Mouse (Mus musculus) CD4-positive, CD25-positive, alpha-beta regulatory T cell, adult 4 months (primary cell): Measurements from ENCODE around the gene Elac2. TPM values are rescaled to one million over a fixed set of nuclear protein-coding genes. Genes with fewer than 3 reads are reported as not detected.

Experiments used
- ATAC-seq: one replicate; pipeline ENCODE4 v1.8.0; 2017
- polyA plus RNA-seq, 2 experiments: library from polyadenylated mRNA; unstranded; fragments of 100-300 nt; shearing (Covaris generic); gene quantifications; one replicate each; pipeline ENCODE4 v1.2.1; 2017

Elac2 gene
- polyA plus RNA-seq, 2 experiments from 2014 or later = 8.2 to 10.9 TPM

- ATAC-seq = no peak
Observed at GRCm38 (mm10) chr11:65022771-65023170, 43.9 kb downstream of the Elac2 start.

DNA sequence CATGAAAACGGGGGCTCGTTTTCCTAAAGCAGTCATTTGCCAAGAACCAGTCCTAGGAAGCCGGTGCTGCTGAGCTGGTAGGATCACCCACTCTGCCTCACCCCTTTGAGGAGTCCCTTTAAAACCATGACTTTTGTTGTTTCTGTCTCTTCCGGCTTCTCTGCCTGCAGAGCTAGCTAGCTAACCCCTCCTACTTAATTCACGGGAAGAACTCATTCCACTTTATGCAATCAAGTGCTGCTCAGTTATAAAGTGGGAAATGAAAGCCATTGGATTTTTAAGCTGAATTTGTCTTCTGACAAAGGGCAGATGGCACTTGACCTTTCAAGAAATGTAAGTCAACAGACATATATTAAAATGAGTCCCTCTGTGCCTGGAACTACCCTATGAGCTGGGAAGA, 49.2 kb downstream of the Elac2 start:
- no peak for ATAC-seq

GRCm38 (mm10) chr11:65030201-65030600, 51.4 kb downstream of the Elac2 start:
- no peak for ATAC-seq

DNA sequence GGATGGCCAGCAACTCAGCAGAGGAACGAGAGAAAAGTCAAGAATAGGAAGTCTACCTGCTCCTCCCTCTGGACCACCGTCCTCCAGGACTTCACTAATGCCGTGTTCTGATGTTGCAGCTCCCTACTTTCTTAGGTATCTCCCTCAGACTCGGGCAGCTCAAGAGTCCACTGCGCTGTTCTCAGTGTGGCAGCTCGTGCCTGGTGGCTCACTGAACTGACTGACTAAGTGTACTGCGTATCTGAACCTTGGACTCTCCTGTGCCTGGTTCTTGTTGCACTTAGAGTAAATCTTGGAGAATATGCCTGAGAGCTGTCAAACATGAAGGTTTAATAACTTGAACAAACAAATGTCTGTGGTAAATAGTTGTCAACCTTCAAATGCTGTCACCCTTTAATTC, 53.4 kb downstream of the Elac2 start:
- ATAC-seq = no peak

DNA sequence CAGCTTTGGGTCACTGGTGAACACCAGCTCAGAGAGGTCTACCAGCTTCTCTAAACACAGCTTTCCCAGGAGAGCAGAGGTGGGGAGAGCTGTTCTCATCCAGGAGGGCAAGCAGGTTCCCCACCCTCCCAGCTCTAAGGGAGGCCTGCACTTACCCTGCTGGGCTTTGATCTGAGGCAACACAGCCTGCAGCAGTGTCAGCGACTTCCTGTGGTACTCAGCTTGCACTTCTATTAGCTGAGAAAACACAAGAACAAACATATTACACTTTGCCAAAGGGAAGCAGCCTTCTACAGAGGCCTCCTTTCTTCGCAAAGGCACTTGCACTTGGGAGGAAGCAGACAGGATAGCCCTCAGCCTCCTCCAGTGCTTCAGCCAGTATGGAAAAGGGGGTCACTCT, 60.2 kb downstream of the Elac2 start:
- ATAC-seq = no peak

DNA sequence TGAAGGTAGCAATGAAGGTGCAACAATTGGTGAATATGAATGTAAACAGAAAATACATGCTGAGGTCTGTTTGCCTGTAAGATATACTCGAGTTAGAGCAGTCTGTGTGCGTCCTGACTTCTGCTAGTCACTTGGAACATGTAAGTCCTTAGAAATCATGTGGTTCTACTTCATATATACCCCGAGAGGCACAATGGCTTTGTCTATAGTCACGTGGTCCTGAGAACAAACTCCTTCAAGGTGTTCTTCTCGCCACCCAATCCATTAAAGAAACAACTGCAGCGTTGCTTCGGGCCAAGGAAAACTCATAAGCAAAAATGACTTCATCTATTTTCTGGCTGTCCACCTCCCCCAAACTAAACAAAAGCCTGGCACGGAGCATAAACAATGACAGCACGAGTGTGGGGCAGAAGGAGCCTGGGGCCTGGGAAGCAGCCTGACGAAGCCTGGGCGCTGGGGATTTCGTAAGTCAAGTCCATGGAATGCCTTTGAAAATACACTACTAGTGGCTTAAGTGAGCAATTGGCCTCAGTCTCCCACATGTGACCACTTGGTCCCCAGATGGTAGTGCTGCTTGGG, 60.8 kb downstream of the Elac2 start:
- ATAC-seq = no peak

GRCm38 (mm10) chr11:65040556-65040955, 61.7 kb downstream of the Elac2 start:
- no peak for ATAC-seq

- no peak for ATAC-seq
Observed at GRCm38 (mm10) chr11:65049090-65049489, 70.3 kb downstream of the Elac2 start.

DNA sequence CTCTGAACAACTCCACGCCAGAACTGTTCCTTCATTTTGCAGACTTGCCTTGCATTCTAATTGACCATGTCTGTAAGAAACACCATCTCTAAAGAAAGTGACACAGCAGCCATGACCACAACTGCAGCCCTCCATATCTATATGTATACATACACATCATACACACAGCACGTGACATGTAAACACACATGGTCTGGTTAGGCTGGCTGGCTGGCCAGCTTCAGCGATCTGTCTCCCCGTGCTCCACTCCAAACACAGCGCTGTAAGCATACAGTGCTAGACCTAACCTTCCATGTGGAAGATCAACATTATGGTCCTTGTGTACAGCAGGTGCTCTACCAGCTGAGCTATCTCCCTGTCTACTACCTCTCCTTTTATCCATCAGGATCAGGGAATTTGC, 72.0 kb downstream of the Elac2 start:
- ATAC-seq = no peak

Other genes with a start within 250 kb of the Elac2 start
- gene 1700086D15Rik, start 180.9 kb downstream of the Elac2 start, polyA plus RNA-seq = not detected
- under 1 TPM; 0.29 to 0.31 TPM for gene Arhgap44, start 183.9 kb downstream of the Elac2 start, polyA plus RNA-seq